8 mouse cellular contexts compared by ENCODE assay signal in genomic region chr14:62837641-62838252, GRCm38 (mm10). TPM values are rescaled to one million over a fixed set of nuclear protein-coding genes. Genes with fewer than 3 reads are reported as not detected.
DNase-seq lines count a peak whose midpoint lies in the region; ATAC-seq lines count a peak whose summit lies in the region.

Gene Wdfy2 (plus strand): TSS chr14:62837678.

- WGBS in intestine, embryonic 14.5 days: under 1% methylated on average over 45 of the region's 49 CpGs
- WGBS in limb, embryonic 11.5 days: under 1% methylated on average over 45 of the region's 49 CpGs
- under 1% methylated on average over 48 of the region's 49 CpGs for WGBS in midbrain, embryonic 10.5 days

- DNase-seq in heart, adult 18-20 months: peak; percentile 69 to 75
- DNase-seq in heart, adult 9 months (ENCODE audit: low spot score in 2 of 2): no peak
- peak; percentile 80 for DNase-seq in adrenal gland, adult 8-10 months
- DNase-seq in intestine, embryonic 14.5 days (ENCODE audit: low spot score): peak; percentile 93
- DNase-seq in limb, embryonic 11.5 days (ENCODE audit: low spot score): peak; percentile 66
- DNase-seq in midbrain, embryonic 10.5 days (ENCODE audit: low spot score): no peak
- peak; percentile 70 for DNase-seq in testis, postnatal 14 days (ENCODE audit: low spot score)

- H3K4me1 ChIP-seq in intestine, embryonic 14.5 days (replicated peaks; ENCODE audit: control insufficient read depth, insufficient read depth, low read length): peaks cover 7% of the 10 kb centered on the region; the same call in 1 of the 2 replicates
- H3K4me1 ChIP-seq in limb, embryonic 11.5 days (ENCODE audit: control insufficient read depth, insufficient read depth, low read length): peaks cover 6% of the 10 kb centered on the region; the same call in 1 of the 2 replicates
- H3K4me1 ChIP-seq in midbrain, embryonic 10.5 days: peaks cover 33% of the 10 kb centered on the region

- peak within 1 kb of the TSS; percentile 85 for H3K4me3 ChIP-seq in intestine, embryonic 14.5 days (ENCODE audit: low read depth, low read length)
- peak within 1 kb of the TSS; percentile 86 for H3K4me3 ChIP-seq in limb, embryonic 11.5 days (ENCODE audit: low read depth, low read length)
- peak within 1 kb of the TSS; percentile 91 for H3K4me3 ChIP-seq in midbrain, embryonic 10.5 days

- H3K27me3 ChIP-seq in intestine, embryonic 14.5 days (replicated peaks; ENCODE audit: control insufficient read depth, insufficient read depth, low read length): no peaks in the 10 kb centered on the region
- no peaks in the 10 kb centered on the region for H3K27me3 ChIP-seq in limb, embryonic 11.5 days (ENCODE audit: control insufficient read depth, insufficient read depth, low read length)
- H3K27me3 ChIP-seq in midbrain, embryonic 10.5 days (ENCODE audit: low read depth, poor library complexity, severe bottlenecking): no peaks in the 10 kb centered on the region

- H3K9ac ChIP-seq in intestine, embryonic 14.5 days (ENCODE audit: low read length): peak within 1 kb of the TSS; percentile 63
- peak within 1 kb of the TSS; percentile 76 for H3K9ac ChIP-seq in limb, embryonic 11.5 days (ENCODE audit: low read length)

- H3K36me3 ChIP-seq in intestine, embryonic 14.5 days (ENCODE audit: control insufficient read depth, insufficient read depth, low read length): no peaks in the 10 kb centered on the region
- no peaks in the 10 kb centered on the region for H3K36me3 ChIP-seq in limb, embryonic 11.5 days (ENCODE audit: control insufficient read depth, insufficient read depth, low read length)
- peaks cover 16% of the 10 kb centered on the region for H3K36me3 ChIP-seq in midbrain, embryonic 10.5 days

- H3K27ac ChIP-seq in intestine, embryonic 14.5 days (ENCODE audit: low read depth): 0 out of 2 replicates have a peak within 1 kb of the TSS, but pooled peaks have one; percentile 54
- 0 out of 2 replicates have a peak within 1 kb of the TSS, but pooled peaks have one; percentile 12 for H3K27ac ChIP-seq in limb, embryonic 11.5 days (replicated peaks; ENCODE audit: low read depth, low read length)
- H3K27ac ChIP-seq in midbrain, embryonic 10.5 days (replicated peaks): peak within 1 kb of the TSS; percentile 89

- H3K4me2 ChIP-seq in intestine, embryonic 14.5 days (ENCODE audit: low read length): peak within 1 kb of the TSS; percentile 70
- peak within 1 kb of the TSS; percentile 64 for H3K4me2 ChIP-seq in limb, embryonic 11.5 days (ENCODE audit: low read depth, severe bottlenecking)

- H3K9me3 ChIP-seq in intestine, embryonic 14.5 days (ENCODE audit: control insufficient read depth, low read length): no peaks in the 10 kb centered on the region
- H3K9me3 ChIP-seq in limb, embryonic 11.5 days (ENCODE audit: control insufficient read depth, low read length): no peaks in the 10 kb centered on the region
- H3K9me3 ChIP-seq in midbrain, embryonic 10.5 days (replicated peaks): no peaks in the 10 kb centered on the region

- peak; percentile 9; the same call in 1 of the 2 replicates for ATAC-seq in frontal cortex, adult (ENCODE audit: low TSS enrichment)
- peak; percentile 57 for ATAC-seq in intestine, embryonic 14.5 days (replicated peaks; ENCODE audit: low FRiP score, low TSS enrichment, low read depth)
- no peak; the same call in none of the 2 replicates for ATAC-seq in limb, embryonic 11.5 days (ENCODE audit: insufficient number of reproducible peaks, low FRiP score, low TSS enrichment, low read depth)

RNA-seq across cellular contexts. Expression of gene Wdfy2, which starts in this region (rescaled TPM):
- total RNA-seq in heart, adult 18-20 months (2021): 1 to 10 TPM; 6.4 to 6.9 TPM
- 10 to 100 TPM; 39.7 to 40.5 (median 40.0) TPM for total RNA-seq in adrenal gland, adult 8-10 months (2022)
- polyA plus RNA-seq in intestine, embryonic 14.5 days (2014; fragmentation: Nextera tagmentation; extraction: Ambion mirVana): 7.4 and 7.6 TPM in 2 replicates
- polyA plus RNA-seq in limb, embryonic 11.5 days (2014; fragmentation: Nextera tagmentation; extraction: Ambion mirVana): 12.0 and 13.7 TPM in 2 replicates
- 14.8 and 15.5 TPM in 2 replicates for polyA plus RNA-seq in midbrain, embryonic 10.5 days (2016; fragmentation: Nextera tagmentation; extraction: Ambion mirVana)

Comparison
In these comparisons a context has a peak if more than half of its experiments do, and no peak if none do; other contexts are left out.
1. RNA of gene Wdfy2 (total RNA-seq): 39.7 to 40.5 TPM in adrenal gland, adult 8-10 months; 6.4 to 6.9 TPM in heart, adult 18-20 months; every median in the first group is over 4 times any median in the second.
2. DNase-seq: peak in heart, adult 18-20 months (2 of 2), adrenal gland, adult 8-10 months (single experiment), intestine, embryonic 14.5 days (single experiment), limb, embryonic 11.5 days (single experiment) and testis, postnatal 14 days (single experiment); none in heart, adult 9 months (0 of 2) and midbrain, embryonic 10.5 days (single experiment).
3. H3K27ac ChIP-seq: peak in every context shown above with its lines; median percentile 89 in midbrain, embryonic 10.5 days; 54 in intestine, embryonic 14.5 days; 12 in limb, embryonic 11.5 days.
4. Peak in every context shown above with its lines, with median percentiles within 50 percentile points of each other: H3K4me3 ChIP-seq.